Mouse (Mus musculus): ENCODE results near the gene Rbm4.

GRCm38 (mm10) chr19:4755565-4756192 is 38.0 kb downstream of the Rbm4 start:
- TF ChIP-seq POLR2A (IDR thresholded peaks at IDR 0.05; ENCODE audit: insufficient read depth, low read length) (no peak), CTCF (IDR thresholded peaks at IDR 0.05; ENCODE audit: low read depth, low read length) (peak; percentile 97)
